Mouse (Mus musculus) midbrain, embryonic 14.5 days (tissue): ENCODE measurements around the gene Gm26566. TPM values are rescaled to one million over a fixed set of nuclear protein-coding genes. Genes with fewer than 3 reads are reported as not detected.
A peak's percentile ranks its signal among the peaks of the same experiment; 100 is the strongest.

Experiments
- ATAC-seq: fragments of 200-750 bp; cut with Nextera tagmentation; 2 replicates; pipeline ENCODE4 v1.8.0; 2017; ENCODE audit warnings: moderate number of reproducible peaks, moderate library complexity; ENCODE audit not compliant: low FRiP score, low TSS enrichment
- DNase-seq: peaks from one replicate; pipeline ENCODE4 v3.0.0-alpha.2; 2015
- H3K27ac ChIP-seq: fragments of 300-500 bp; sonication (generic); replicated peaks from 2 replicates; pipeline ENCODE4 v1.5.1; 2014; ENCODE audit warnings: mild to moderate bottlenecking, low read depth, low read length, moderate library complexity
- H3K27me3 ChIP-seq: fragments of 300-500 bp; sonication (generic); 2 replicates; pipeline ENCODE4 v1.6.1; 2014; ENCODE audit warnings: low read length, control low read depth, mixed read lengths; ENCODE audit not compliant: control insufficient read depth, insufficient read depth
- H3K36me3 ChIP-seq: fragments of 300-500 bp; sonication (generic); 2 replicates; pipeline ENCODE4 v1.6.1; 2014; ENCODE audit warnings: low read length, control low read depth; ENCODE audit not compliant: control insufficient read depth, insufficient read depth
- H3K4me1 ChIP-seq: fragments of 300-500 bp; sonication (generic); 2 replicates; pipeline ENCODE4 v1.6.1; 2014; ENCODE audit warnings: mild to moderate bottlenecking, antibody characterized with exemption, low read length, control low read depth; ENCODE audit not compliant: control insufficient read depth, insufficient read depth
- H3K4me2 ChIP-seq: fragments of 300-500 bp; sonication (generic); 2 replicates; pipeline ENCODE4 v1.6.1; 2014; ENCODE audit warnings: mild to moderate bottlenecking, low read length, moderate library complexity
- H3K4me3 ChIP-seq: fragments of 300-500 bp; sonication (generic); replicated peaks from 2 replicates; pipeline ENCODE4 v1.5.1; 2014; ENCODE audit warnings: low read depth, low read length
- H3K9ac ChIP-seq: fragments of 300-500 bp; sonication (generic); replicated peaks from 2 replicates; pipeline ENCODE4 v1.6.1; 2014; ENCODE audit warnings: mild to moderate bottlenecking, low read length, moderate library complexity
- H3K9me3 ChIP-seq: fragments of 300-500 bp; sonication (generic); 2 replicates; pipeline ENCODE4 v1.6.1; 2016; ENCODE audit warnings: low read length, control low read depth, mixed read lengths; ENCODE audit not compliant: control insufficient read depth
- WGBS: fragments of 180-500 bp; shearing (Covaris S2); extraction: QIAGEN DNeasy Blood & Tissue Kit; methylation state at CpG from one replicate; pipeline ENCODE4 v1.1.7; 2014; 5-methylcytosine and 5-hydroxymethylcytosine counted together
- polyA plus RNA-seq: library from polyadenylated mRNA; unstranded; fragments of >200 nt; fragmentation: Nextera tagmentation; extraction: Ambion mirVana; gene quantifications from 2 replicates; pipeline ENCODE4 v1.2.1, GENCODE M21; 2014

Gene Gm26566
- polyA plus RNA-seq, 1 experiment from 2014 or later, result 2.2 TPM

DNA sequence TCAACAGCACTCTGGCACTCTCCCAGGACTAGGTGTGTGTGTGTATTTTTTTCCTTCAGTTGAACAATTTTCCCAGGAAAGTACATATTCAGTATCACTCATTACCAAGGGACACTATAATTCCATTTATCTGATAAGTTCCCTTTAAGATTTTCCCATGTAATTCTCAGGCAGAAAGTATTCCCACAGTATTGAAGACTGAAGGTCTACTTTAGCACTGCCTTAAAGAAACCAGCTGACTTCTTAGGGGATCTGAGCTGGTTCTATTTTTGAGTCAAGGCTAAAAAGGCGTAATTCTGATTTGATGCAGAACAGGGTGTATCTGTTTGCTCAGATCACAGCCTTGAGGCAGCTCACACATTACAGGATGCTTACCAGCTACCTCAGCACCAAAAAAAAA, 2.9 kb upstream of the Gm26566 start:
- H3K4me3 ChIP-seq, result peak overlapping the region; percentile 26
- H3K9ac ChIP-seq, result peak overlapping the region; percentile 42; the same call in 1 of the 2 replicates
- ATAC-seq (no peak), DNase-seq (no peak)
- 45% methylated on average over 1 of the region's 1 CpGs for WGBS
- peaks cover 35% of the 10 kb centered on the region for H3K4me1 ChIP-seq
- H3K27me3 ChIP-seq, result no peaks in the 10 kb centered on the region
- H3K27ac ChIP-seq, result no peak overlapping the region
- peak overlapping the region; percentile 93 for H3K4me2 ChIP-seq
- H3K9me3 ChIP-seq, result no peaks in the 10 kb centered on the region
- peaks cover 28% of the 10 kb centered on the region for H3K36me3 ChIP-seq

DNA sequence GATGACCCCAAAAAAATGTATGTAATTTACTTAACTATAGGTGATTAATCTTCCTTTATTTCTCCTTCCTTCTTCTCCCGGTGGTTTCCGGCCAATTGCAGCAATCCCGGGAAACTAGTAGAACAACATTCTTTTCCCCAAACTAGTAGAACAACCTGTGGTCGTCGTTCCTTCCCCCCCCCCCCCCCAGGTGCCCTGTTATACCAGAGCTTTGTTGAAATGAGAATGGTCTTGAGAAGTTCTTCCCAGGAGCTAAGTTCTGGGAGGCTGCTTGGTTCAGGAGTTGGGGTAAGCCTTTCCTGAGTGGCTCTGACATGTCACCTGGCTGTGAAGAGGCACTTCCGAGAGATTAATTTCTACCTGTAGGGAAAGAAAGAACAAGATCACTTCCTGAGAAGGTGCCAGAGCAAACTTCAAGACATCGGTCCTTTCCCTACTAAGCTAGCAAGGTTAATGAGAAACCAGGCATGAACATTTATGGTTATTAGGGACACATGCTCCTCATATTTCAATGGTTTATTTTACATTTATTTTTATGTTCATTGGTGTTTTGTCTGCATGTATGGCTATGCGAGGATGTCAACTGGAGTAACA, 2.0 kb downstream of the Gm26566 start:
- H3K9me3 ChIP-seq, result no peaks in the 10 kb centered on the region
- H3K36me3 ChIP-seq, result peaks cover 7% of the 10 kb centered on the region
- H3K9ac ChIP-seq, result no peak overlapping the region
- no peaks in the 10 kb centered on the region for H3K27me3 ChIP-seq
- DNase-seq, result no peak
- ATAC-seq, result no peak
- H3K27ac ChIP-seq, result no peak overlapping the region
- no peak overlapping the region for H3K4me2 ChIP-seq
- WGBS, result 70% methylated on average over 8 of the region's 8 CpGs
- peaks cover 23% of the 10 kb centered on the region for H3K4me1 ChIP-seq
- no peak overlapping the region for H3K4me3 ChIP-seq

GRCm38 (mm10) chr4:88726727-88727126, 5.1 kb downstream of the Gm26566 start:
- no peak overlapping the region for H3K27ac ChIP-seq
- no peaks in the 10 kb centered on the region for H3K27me3 ChIP-seq
- H3K36me3 ChIP-seq, result no peaks in the 10 kb centered on the region
- no peak overlapping the region for H3K4me3 ChIP-seq
- no peak for ATAC-seq
- no peak for DNase-seq
- 93% methylated on average over 6 of the region's 6 CpGs for WGBS
- H3K9me3 ChIP-seq, result no peaks in the 10 kb centered on the region
- no peaks in the 10 kb centered on the region for H3K4me1 ChIP-seq
- no peak overlapping the region for H3K9ac ChIP-seq
- H3K4me2 ChIP-seq, result no peak overlapping the region

DNA sequence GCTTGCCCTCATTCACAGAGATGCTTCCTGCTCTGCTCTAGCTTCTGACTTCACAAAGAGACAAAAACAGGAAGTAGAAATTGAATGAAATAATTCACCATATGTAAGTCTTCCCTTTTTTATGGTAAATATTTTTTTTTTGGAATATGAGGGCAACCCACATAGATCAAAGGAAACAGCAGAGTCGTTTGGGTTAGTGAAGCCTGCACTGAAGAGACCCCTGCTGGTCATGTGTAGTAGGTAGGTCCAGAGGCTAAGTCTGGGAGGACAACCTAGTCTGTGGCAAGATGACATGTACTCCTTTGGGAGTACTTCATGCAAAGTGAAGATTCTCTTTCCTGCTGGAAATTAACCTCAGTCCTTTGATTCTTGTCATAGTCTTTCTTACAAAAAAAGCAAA, 5.7 kb downstream of the Gm26566 start:
- H3K4me1 ChIP-seq, result no peaks in the 10 kb centered on the region
- H3K9ac ChIP-seq, result no peak overlapping the region
- WGBS, result 3% methylated on average over 1 of the region's 1 CpGs
- ATAC-seq (no peak), DNase-seq (peak; percentile 57)
- no peaks in the 10 kb centered on the region for H3K9me3 ChIP-seq
- H3K27ac ChIP-seq, result no peak overlapping the region
- H3K4me2 ChIP-seq, result no peak overlapping the region
- H3K36me3 ChIP-seq, result no peaks in the 10 kb centered on the region
- H3K27me3 ChIP-seq, result no peaks in the 10 kb centered on the region
- H3K4me3 ChIP-seq, result no peak overlapping the region

DNA sequence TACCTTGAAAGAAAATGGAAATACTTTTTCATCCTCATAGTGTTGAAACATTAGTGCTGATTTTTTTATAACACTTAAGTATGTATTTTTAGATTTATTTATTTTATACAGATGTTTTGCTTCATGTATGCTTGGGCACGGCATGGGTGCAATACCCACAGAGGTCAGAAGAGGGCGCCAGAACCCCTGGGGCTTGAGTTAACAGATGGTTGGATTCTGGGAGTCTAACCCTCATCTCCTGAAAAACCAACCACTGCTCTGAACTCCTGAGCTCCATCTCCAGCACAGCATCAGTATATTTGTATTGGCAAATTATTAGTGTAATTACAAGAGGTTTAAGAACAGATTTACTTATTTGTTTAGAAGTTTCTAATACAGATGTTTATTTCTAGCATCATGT, 16.9 kb downstream of the Gm26566 start:
- no peak overlapping the region for H3K4me3 ChIP-seq
- DNase-seq (peak; percentile 79), ATAC-seq (no peak)
- H3K27ac ChIP-seq, result no peak overlapping the region
- no peaks in the 10 kb centered on the region for H3K36me3 ChIP-seq
- no peaks in the 10 kb centered on the region for H3K9me3 ChIP-seq
- no peaks in the 10 kb centered on the region for H3K4me1 ChIP-seq
- H3K4me2 ChIP-seq, result no peak overlapping the region
- H3K9ac ChIP-seq, result no peak overlapping the region
- WGBS, result 5% methylated on average over 2 of the region's 2 CpGs
- no peaks in the 10 kb centered on the region for H3K27me3 ChIP-seq

DNA sequence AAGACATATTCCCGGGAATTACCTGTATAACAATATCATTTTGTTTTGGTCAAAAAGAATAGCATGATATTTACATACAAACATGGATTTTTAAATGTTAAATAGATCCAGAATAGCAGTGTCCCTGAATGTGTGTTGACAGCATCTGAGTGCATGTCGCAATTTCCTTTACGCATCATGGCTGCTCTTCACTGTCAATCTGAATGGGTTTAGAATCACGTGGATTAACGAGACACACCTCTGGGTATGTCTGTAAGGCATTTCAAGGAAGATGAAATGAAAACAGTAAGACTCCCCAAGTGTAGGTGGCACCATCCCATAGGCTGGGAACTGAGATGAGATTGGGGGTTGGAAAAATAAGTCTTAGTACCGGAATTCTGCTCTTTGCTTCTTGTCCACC, 17.4 kb downstream of the Gm26566 start:
- no peak for ATAC-seq
- Histone ChIP-seq H3K27me3 (no peaks in the 10 kb centered on the region), H3K36me3 (no peaks in the 10 kb centered on the region), H3K9me3 (no peaks in the 10 kb centered on the region), H3K27ac (no peak overlapping the region), H3K9ac (no peak overlapping the region), H3K4me3 (no peak overlapping the region), H3K4me1 (no peaks in the 10 kb centered on the region), H3K4me2 (no peak overlapping the region)
- DNase-seq, result no peak
- 91% methylated on average over 6 of the region's 6 CpGs for WGBS

DNA sequence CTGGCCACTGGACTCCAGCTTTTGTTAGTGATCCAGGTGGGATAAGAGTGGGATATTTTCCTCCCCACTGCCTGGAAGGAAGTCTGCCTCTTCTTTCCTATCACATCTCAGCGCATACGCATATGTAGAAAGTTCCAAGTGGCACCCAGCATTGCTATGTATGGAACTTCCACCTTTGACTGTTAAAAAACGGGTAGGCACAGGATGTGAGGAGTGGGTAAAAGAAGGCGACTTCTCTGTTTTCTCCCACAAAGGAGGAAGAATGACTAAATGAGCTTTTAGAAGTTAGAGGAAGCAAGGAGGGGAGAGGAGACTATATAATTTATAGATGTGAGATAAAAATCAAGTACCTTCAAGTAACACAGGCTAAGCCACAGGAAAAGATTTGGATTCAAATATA, 19.8 kb downstream of the Gm26566 start:
- no peak overlapping the region for H3K4me3 ChIP-seq
- 94% methylated on average over 4 of the region's 4 CpGs for WGBS
- H3K9me3 ChIP-seq, result no peaks in the 10 kb centered on the region
- no peak overlapping the region for H3K9ac ChIP-seq
- H3K4me1 ChIP-seq, result no peaks in the 10 kb centered on the region
- DNase-seq (no peak), ATAC-seq (no peak)
- no peak overlapping the region for H3K27ac ChIP-seq
- H3K36me3 ChIP-seq, result no peaks in the 10 kb centered on the region
- H3K27me3 ChIP-seq, result no peaks in the 10 kb centered on the region
- no peak overlapping the region for H3K4me2 ChIP-seq

GRCm38 (mm10) chr4:88742771-88743371, 21.3 kb downstream of the Gm26566 start:
- no peak overlapping the region for H3K4me2 ChIP-seq
- H3K36me3 ChIP-seq, result no peaks in the 10 kb centered on the region
- ATAC-seq (no peak), DNase-seq (peak; percentile 9)
- no peaks in the 10 kb centered on the region for H3K27me3 ChIP-seq
- H3K4me1 ChIP-seq, result no peaks in the 10 kb centered on the region
- no peak overlapping the region for H3K9ac ChIP-seq
- no peak overlapping the region for H3K27ac ChIP-seq
- H3K9me3 ChIP-seq, result no peaks in the 10 kb centered on the region
- 80% methylated on average over 7 of the region's 7 CpGs for WGBS
- no peak overlapping the region for H3K4me3 ChIP-seq

DNA sequence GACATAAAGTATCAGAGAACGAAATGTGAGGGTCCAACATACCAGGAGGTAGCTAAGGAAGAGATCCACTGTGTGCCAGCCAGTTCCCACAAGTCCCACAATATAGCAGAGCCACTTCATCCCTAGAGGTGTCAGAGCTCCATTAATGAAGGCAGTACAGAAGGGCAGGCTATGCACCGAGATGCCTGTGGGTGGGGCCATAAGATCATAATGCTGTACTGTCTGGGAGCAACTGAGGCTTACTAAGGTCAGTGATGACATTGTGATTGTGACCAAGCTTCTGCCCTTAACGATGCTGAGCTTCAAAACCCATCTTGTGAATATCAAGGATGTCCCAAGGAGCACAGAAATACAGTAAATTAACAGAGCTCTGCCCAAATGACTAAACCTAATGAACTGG, 22.6 kb downstream of the Gm26566 start:
- H3K9ac ChIP-seq, result no peak overlapping the region
- no peaks in the 10 kb centered on the region for H3K27me3 ChIP-seq
- no peak overlapping the region for H3K4me3 ChIP-seq
- no peaks in the 10 kb centered on the region for H3K4me1 ChIP-seq
- H3K27ac ChIP-seq, result no peak overlapping the region
- H3K4me2 ChIP-seq, result no peak overlapping the region
- WGBS, result 81% methylated on average over 3 of the region's 3 CpGs
- ATAC-seq, result no peak
- no peaks in the 10 kb centered on the region for H3K36me3 ChIP-seq
- no peaks in the 10 kb centered on the region for H3K9me3 ChIP-seq
- DNase-seq, result no peak
